Mouse (Mus musculus) urinary bladder, postnatal 14 days (tissue): ENCODE data around the gene 1700016D06Rik.
"Not testable (repeated sequence)": the region's sequence is repeated elsewhere in the genome, so short reads cannot be mapped to it uniquely, and the experiment has no call there.

Experiments
- DNase-seq: peaks from one replicate; pipeline ENCODE4 v3.0.0; 2021; ENCODE audit warnings: low spot score

1700016D06Rik gene

DNA sequence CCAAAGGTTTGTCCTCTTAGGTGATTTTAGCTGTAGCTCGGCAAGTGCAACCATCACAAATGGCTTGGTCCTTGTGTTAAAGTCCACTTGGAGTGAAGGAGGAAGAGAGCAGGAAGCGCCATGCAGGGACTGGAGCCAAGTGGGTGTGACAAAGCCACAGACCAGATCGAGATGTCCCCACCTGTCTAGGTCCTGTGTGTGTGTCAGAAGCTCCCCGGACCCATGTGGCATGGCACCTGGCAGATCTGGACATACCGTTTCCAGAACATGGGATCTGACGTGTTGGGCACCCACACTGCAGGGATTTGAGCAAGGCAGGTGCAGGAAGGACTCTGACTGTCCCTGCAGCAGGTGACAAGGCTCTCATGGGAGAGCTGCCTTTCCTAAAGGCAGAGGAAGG, 565 bp upstream of the 1700016D06Rik start:
- no peak for DNase-seq

- DNase-seq, result peak; percentile 81
Observed at GRCm38 (mm10) chr8:11700060-11701032, 517 bp downstream of the 1700016D06Rik start.

- DNase-seq, result no peak
Observed at GRCm38 (mm10) chr8:11699442-11700001, 1.3 kb downstream of the 1700016D06Rik start.

DNA sequence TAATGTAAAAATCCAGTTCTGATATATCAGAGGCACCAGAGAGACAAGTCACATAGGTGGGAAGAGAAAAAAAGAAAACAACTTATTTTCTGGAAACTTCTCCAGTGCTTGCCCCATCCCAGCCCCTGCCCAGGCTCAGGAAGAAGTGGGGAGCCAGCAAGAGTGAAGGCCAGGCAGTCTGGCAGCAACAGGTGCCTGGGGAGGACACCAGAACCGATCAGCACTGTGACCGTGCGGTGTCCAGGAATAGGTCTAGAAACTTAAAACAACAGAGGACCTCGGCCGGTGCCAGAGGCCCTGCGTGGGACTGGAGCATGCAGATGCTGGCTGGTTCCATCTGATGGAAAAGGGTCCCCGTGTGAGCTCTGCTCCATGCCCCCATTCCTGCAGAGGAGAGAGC, 3.4 kb downstream of the 1700016D06Rik start:
- no peak for DNase-seq

- no peak for DNase-seq
Observed at GRCm38 (mm10) chr8:11696176-11696575, 4.7 kb downstream of the 1700016D06Rik start.

DNA sequence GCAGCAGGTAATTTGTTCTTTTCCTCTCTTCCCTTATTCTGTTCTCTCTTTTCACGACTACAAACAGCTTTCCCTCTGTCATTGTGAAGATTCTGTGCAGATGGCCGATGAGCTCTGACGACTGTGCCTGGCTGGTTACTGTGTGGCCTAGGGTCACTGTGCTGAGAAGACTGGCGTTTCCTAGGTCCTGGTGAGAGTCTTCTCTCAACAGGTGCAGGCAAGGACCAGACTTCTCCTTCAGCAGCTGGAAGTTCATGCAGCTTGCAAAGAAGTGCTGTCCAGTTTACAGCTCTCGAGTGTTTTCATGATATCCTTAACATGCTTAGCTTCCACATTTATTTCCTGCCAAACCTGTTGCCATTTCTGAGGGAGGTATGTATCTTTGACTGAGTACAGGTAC, 6.9 kb downstream of the 1700016D06Rik start:
- no peak for DNase-seq

DNA sequence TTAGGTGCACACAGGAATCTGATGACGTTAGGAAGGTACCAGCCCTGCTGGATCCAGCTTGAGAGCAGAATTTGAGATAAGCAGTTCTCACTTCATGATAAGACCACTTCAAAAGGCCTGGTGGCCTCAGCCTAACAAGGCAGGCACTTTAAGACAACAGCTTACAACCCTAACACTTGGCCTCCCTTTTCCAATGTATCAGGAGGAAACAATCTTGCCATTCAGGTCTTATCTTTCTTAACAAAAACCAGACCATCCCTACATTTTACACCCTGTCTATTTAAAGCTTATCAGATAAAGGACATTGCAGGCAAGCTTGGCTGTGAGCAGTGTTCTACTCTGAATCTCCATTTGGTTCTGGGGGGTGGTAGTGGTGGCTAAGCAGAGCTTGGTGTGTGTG, 8.4 kb downstream of the 1700016D06Rik start:
- no peak for DNase-seq

GRCm38 (mm10) chr8:11691761-11692160, 9.1 kb downstream of the 1700016D06Rik start:
- no peak for DNase-seq

DNA sequence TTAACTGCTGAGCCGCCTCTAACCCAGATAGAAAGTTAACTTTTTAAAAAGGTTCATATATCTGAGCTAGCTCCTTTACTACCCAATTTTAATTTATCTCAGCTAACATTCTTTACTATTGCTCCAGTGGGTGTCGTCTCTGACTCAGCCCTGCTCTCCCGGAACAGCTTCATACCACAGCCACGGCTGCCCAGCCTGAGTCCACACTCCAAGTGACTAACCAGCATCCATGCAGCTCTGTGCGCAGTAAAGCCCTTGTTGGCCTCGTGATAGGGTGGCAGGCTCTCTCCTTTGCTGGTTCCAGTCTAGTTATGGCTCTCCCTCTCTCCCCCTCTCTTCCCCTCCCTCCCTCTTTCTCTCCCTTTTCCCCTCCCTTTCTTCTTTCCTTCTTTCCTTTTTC, 9.6 kb downstream of the 1700016D06Rik start:
- no peak for DNase-seq

DNA sequence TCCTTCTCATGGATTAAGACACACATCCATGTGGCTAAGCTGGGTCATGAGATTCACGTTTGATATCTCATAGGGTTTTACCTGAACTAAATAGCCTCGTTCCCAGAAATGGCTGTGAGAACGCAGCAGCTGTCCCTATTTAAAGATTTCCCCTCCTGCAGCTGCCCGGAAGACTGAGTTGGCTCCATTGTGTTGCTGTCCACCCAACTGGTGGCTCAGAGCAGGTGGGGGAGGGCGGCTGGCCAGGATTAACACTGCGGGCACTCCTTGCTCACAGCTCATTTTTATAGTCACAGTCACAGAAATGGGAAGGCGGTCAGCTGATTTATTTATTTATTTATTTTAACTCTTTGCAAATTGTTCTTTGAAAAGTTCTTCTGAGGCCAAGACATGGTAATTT, 10.9 kb downstream of the 1700016D06Rik start:
- DNase-seq, result no peak

- no peak for DNase-seq
Observed at GRCm38 (mm10) chr8:11687251-11687650, 13.6 kb downstream of the 1700016D06Rik start.

DNA sequence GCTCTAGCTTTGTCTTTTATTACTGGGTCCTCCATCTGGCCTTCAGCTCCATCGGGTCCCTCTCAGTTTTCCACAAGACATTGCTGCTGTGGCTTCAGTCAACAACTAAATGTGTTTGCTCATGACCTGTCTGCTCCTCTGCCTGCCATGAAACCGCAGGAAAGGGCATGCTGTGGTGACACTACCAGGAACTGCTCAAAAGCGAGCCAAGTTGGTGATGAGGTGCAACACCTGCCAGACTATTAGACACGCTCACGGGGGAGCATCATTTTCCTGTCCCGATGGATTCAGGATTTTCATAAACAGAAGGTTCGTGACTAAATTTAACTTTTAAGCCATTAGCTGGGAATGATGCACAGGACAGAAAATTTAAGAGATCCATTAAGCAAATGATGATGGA, 16.3 kb downstream of the 1700016D06Rik start:
- DNase-seq, result no peak

- DNase-seq, result no peak
Observed at GRCm38 (mm10) chr8:11668308-11668707, 32.6 kb downstream of the 1700016D06Rik start.

DNA sequence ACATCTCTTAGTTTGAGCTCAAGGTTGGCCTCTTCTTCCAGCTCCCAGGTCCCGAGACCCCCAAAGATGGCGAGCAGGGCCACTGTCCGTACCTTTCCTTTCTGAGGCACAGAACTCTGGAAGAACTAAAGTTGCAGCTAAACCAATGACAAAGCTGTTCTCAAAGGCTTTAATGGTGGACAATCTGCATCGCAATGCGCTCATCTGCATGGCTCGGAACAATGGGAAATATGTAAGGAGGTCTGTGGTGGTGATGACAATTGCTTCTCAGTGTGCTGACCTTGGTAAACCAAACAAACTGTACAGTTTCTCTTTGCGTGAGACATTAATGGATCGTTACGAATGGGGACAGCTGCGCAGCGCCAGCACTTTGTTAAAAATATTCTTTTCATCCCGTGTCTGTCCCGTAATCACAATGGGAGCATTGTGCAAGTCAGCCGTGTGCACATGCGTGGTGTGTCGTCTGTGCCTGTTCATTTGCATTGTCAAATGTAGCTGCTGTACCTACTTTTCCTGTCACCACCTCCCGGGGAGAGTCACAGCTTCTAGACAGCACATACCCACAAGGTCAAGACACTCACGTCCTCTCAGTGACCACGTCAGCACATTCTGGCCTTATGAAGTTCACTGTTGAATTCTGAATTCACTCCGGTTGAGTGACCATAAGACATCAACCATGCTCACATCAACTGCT, 34.7 kb downstream of the 1700016D06Rik start:
- DNase-seq, result not testable (repeated sequence)

DNA sequence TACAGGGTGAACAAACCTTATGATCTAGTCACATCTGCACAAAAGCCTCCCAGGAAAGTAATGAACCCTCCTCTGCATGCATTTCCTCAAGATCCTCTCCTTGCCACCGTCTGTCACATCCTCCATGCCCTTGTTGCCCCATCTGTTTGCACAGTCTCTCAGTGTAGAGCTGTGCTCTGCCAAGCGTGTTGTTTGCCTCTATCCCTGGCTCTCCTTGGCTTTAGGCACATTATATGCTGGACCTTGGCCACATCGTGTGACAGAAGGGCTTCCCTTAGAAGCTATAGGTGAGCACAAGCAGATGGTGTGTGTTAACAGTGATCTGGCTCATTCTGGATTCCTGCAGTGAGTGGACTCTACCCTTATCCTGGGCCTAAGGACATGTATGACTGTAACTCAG, 38.9 kb downstream of the 1700016D06Rik start:
- DNase-seq, result no peak

GRCm38 (mm10) chr8:11650021-11650420, 50.8 kb downstream of the 1700016D06Rik start:
- DNase-seq, result no peak

DNA sequence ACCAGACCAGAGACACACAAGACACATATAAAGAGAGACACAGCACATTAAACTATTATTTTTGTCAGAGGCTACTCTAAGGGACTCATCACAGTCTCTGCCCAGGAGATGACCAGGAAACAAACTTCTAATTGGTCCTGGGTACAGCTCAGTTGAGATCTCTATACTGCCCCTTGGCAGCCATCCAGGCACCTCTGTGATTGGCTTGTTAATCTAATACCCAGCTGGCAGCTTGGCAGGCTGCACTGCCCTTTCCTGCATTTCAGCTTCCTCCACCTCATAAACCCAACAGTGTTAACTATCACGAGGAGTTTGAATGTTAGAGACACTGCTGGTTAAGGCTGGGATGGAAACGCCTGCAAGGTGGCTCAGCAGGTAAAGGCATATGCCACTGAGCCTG, 57.7 kb downstream of the 1700016D06Rik start:
- DNase-seq, result peak; percentile 46

GRCm38 (mm10) chr8:11640606-11641005, 60.3 kb downstream of the 1700016D06Rik start:
- no peak for DNase-seq

DNA sequence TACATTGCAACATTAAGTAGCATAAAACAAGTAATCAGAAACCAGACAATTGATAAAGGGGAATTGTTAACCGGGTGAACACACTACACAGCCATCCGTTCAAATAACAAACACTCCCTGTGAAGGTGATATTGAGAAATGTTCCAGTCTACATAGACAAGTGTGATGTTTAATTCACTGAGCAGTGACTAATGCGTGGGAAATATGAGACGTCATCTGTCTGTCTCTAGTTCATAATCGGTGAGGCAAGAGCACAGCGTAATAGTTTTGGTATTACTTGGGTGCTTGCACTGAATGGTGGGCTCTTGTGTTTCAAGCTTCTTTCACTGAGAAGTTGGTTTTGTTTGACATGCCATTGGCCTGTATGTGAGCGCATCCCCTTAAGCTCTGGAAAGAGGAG, 63.3 kb downstream of the 1700016D06Rik start:
- no peak for DNase-seq

GRCm38 (mm10) chr8:11636324-11637057, 64.4 kb downstream of the 1700016D06Rik start:
- peak; percentile 90 for DNase-seq

GRCm38 (mm10) chr8:11635611-11636081, 65.2 kb downstream of the 1700016D06Rik start, which contains the start of gene Ankrd10:
TSS of gene Ankrd10 (minus strand) at chr8:11635757.
- DNase-seq, result peak; percentile 97
